Mouse (Mus musculus): ENCODE measurements around the gene Akr1c14. TPM values are rescaled to one million over a fixed set of nuclear protein-coding genes. Genes with fewer than 3 reads are reported as not detected.

Gene Akr1c14
- polyA plus RNA-seq, 1 experiment from 2014 or later, result not detected

Other genes with a start within 250 kb of the Akr1c14 start
- not detected in 3 replicates for gene Calml3, start 244.7 kb upstream of the Akr1c14 start, polyA plus RNA-seq (2018)
- not detected in 3 replicates for gene Calm4, start 211.3 kb upstream of the Akr1c14 start, polyA plus RNA-seq (2018)
- not detected in 3 replicates for gene Calm5, start 194.8 kb upstream of the Akr1c14 start, polyA plus RNA-seq (2018)
- 0.90 to 4.7 TPM (median 4.1 TPM) in 3 replicates for gene Net1, start 130.8 kb upstream of the Akr1c14 start, polyA plus RNA-seq (2018)
- gene Tubal3, start 130.7 kb upstream of the Akr1c14 start, polyA plus RNA-seq (2018), result not detected in 3 replicates
- gene Ucn3, start 103.7 kb upstream of the Akr1c14 start, polyA plus RNA-seq (2018), result not detected in 3 replicates
- not detected in 3 replicates for gene Akr1c18, start 101.6 kb downstream of the Akr1c14 start, polyA plus RNA-seq (2018)
- gene Akr1c13, start 142.1 kb downstream of the Akr1c14 start, polyA plus RNA-seq (2018), result 48.2 to 101 TPM (median 53.9 TPM) in 3 replicates
- gene Akr1c19, start 179.7 kb downstream of the Akr1c14 start, polyA plus RNA-seq (2018), result not detected in 3 replicates
- 3.7 to 12.6 TPM (median 6.8 TPM) in 3 replicates for gene Akr1c12, start 230.4 kb downstream of the Akr1c14 start, polyA plus RNA-seq (2018)

All from macrophage (primary cell).